In genomic region chr14:120575202-120575601, GRCm38 (mm10) we compare ENCODE assay signal across 24 mouse cellular contexts.
DNase-seq lines count a peak whose midpoint lies in the region; ATAC-seq and TF ChIP-seq lines count a peak whose summit lies in the region.
"Had no signal": no experiment of that assay in that cellular context is flagged by ENCODE, and none has a peak within 500 bp of the region (broad histone marks: within the 10 kb centered on the region; RNA-seq: fewer than 3 reads in every experiment).

No protein-coding gene starts in this region.

- peak; percentile 66; the same call in 1 of the 2 replicates for ATAC-seq in lung, embryonic 14.5 days (ENCODE audit: insufficient read depth)
- peak; percentile 62 for ATAC-seq in stomach, embryonic 16.5 days (ENCODE audit: insufficient read depth, low FRiP score)
- no peak for ATAC-seq in stomach, postnatal 0 days (ENCODE audit: low FRiP score, low TSS enrichment)
- ATAC-seq: activated CD4-positive, CD25-positive, alpha-beta regulatory T cell, adult 4 months; CD4-positive, CD25-positive, alpha-beta regulatory T cell, adult 4 months; forebrain, embryonic 13.5 days; forebrain, embryonic 15.5 days; Patski had no signal

- H3K4me1 ChIP-seq in lung, embryonic 14.5 days (ENCODE audit: insufficient read depth), result 0 out of 2 replicates have a peak, but pooled peaks cover 3% of the 10 kb centered on the region
- H3K4me1 ChIP-seq in stomach, embryonic 16.5 days (ENCODE audit: control insufficient read depth, insufficient read depth, low read length), result no peaks in the 10 kb centered on the region
- H3K4me1 ChIP-seq in stomach, postnatal 0 days (replicated peaks; ENCODE audit: control insufficient read depth, insufficient read depth), result no peaks in the 10 kb centered on the region
- H3K4me1 ChIP-seq: embryonic facial prominence, embryonic 10.5 days; embryonic facial prominence, embryonic 12.5 days; forebrain, embryonic 13.5 days; forebrain, embryonic 15.5 days had no signal

- intact Hi-C loops in heart, postnatal 36 days (cut with DNase I), result no loop called here

- no peak overlapping the region for H3K4me3 ChIP-seq in lung, embryonic 14.5 days (ENCODE audit: low read depth, low read length)
- no peak overlapping the region for H3K4me3 ChIP-seq in stomach, embryonic 16.5 days (replicated peaks; ENCODE audit: low read length)
- H3K4me3 ChIP-seq in stomach, postnatal 0 days (ENCODE audit: low read depth, low read length), result no peak overlapping the region
- H3K4me3 ChIP-seq: embryonic facial prominence, embryonic 10.5 days; embryonic facial prominence, embryonic 12.5 days; forebrain, embryonic 13.5 days; forebrain, embryonic 15.5 days had no signal

- WGBS in lung, embryonic 14.5 days, result 41% methylated on average over 6 of the region's 6 CpGs
- WGBS in stomach, embryonic 16.5 days, result 44% methylated on average over 6 of the region's 6 CpGs
- 34% methylated on average over 6 of the region's 6 CpGs for WGBS in stomach, postnatal 0 days

- no peaks in the 10 kb centered on the region for H3K27me3 ChIP-seq in lung, embryonic 14.5 days (ENCODE audit: insufficient read depth, low read length)
- H3K27me3 ChIP-seq in stomach, embryonic 16.5 days (ENCODE audit: control insufficient read depth, insufficient read depth, low read length), result no peaks in the 10 kb centered on the region
- H3K27me3 ChIP-seq in stomach, postnatal 0 days (ENCODE audit: control insufficient read depth, insufficient read depth, low read length), result no peaks in the 10 kb centered on the region
- H3K27me3 ChIP-seq: CH12.LX; embryonic facial prominence, embryonic 12.5 days; forebrain, embryonic 13.5 days; forebrain, embryonic 15.5 days had no signal

- H3K36me3 ChIP-seq in lung, embryonic 14.5 days (ENCODE audit: insufficient read depth), result no peaks in the 10 kb centered on the region
- H3K36me3 ChIP-seq in stomach, embryonic 16.5 days (ENCODE audit: control insufficient read depth, insufficient read depth, low read length), result no peaks in the 10 kb centered on the region
- no peaks in the 10 kb centered on the region for H3K36me3 ChIP-seq in stomach, postnatal 0 days (ENCODE audit: control insufficient read depth, insufficient read depth, low read length)
- H3K36me3 ChIP-seq: embryonic facial prominence, embryonic 10.5 days; embryonic facial prominence, embryonic 12.5 days; forebrain, embryonic 15.5 days; G1E had no signal

- no peak for TF ChIP-seq EP300 in stomach, postnatal 0 days (optimal IDR thresholded peaks at IDR 0.05)

- H3K9me3 ChIP-seq in lung, embryonic 14.5 days (ENCODE audit: low read depth, low read length), result no peaks in the 10 kb centered on the region
- H3K9me3 ChIP-seq in stomach, embryonic 16.5 days (replicated peaks; ENCODE audit: control insufficient read depth, low read length), result no peaks in the 10 kb centered on the region
- H3K9me3 ChIP-seq in stomach, postnatal 0 days (ENCODE audit: control insufficient read depth, low read length), result no peaks in the 10 kb centered on the region
- H3K9me3 ChIP-seq: embryonic facial prominence, embryonic 10.5 days; embryonic facial prominence, embryonic 12.5 days; forebrain, embryonic 13.5 days; forebrain, embryonic 15.5 days had no signal

- H3K9ac ChIP-seq in lung, embryonic 14.5 days, result no peak overlapping the region
- H3K9ac ChIP-seq in stomach, embryonic 16.5 days (ENCODE audit: low read length), result no peak overlapping the region
- no peak overlapping the region for H3K9ac ChIP-seq in stomach, postnatal 0 days (ENCODE audit: low read length)
- H3K9ac ChIP-seq: embryonic facial prominence, embryonic 12.5 days; forebrain, embryonic 13.5 days; forebrain, embryonic 15.5 days had no signal

- no peak overlapping the region for H3K27ac ChIP-seq in lung, embryonic 14.5 days (ENCODE audit: low read depth)
- no peak overlapping the region for H3K27ac ChIP-seq in stomach, embryonic 16.5 days (ENCODE audit: low read length)
- H3K27ac ChIP-seq in stomach, postnatal 0 days (replicated peaks), result no peak overlapping the region
- H3K27ac ChIP-seq: embryonic facial prominence, embryonic 10.5 days; embryonic facial prominence, embryonic 12.5 days; forebrain, embryonic 13.5 days; forebrain, embryonic 15.5 days had no signal

- H3K4me2 ChIP-seq in lung, embryonic 14.5 days, result no peak overlapping the region
- no peak overlapping the region for H3K4me2 ChIP-seq in stomach, embryonic 16.5 days (ENCODE audit: low read depth, low read length)
- H3K4me2 ChIP-seq in stomach, postnatal 0 days (replicated peaks; ENCODE audit: low read depth), result no peak overlapping the region
- H3K4me2 ChIP-seq: embryonic facial prominence, embryonic 12.5 days; forebrain, embryonic 13.5 days; forebrain, embryonic 15.5 days had no signal

- DNase-seq in heart, adult 11 months, result peak; percentile 31
- DNase-seq in heart, postnatal 36 days, result no peak
- peak; percentile 37 for DNase-seq in lung, embryonic 14.5 days
- no peak for DNase-seq in lung, adult 18-20 months
- DNase-seq in stomach, postnatal 0 days (ENCODE audit: low spot score), result no peak
- DNase-seq: adrenal gland, adult 8-10 months; adrenal gland, postnatal 14 days; adrenal gland, postnatal 36 days; B cell, adult 2 months; cerebellum, adult 11-12 months; cerebellum, adult 2 months; cerebellum, adult 9-10 months; cerebellum, postnatal 10 days; cerebellum, postnatal 25 days had no signal

- no peak for TF ChIP-seq CTCF in lung, embryonic 14.5 days (IDR thresholded peaks at IDR 0.05; ENCODE audit: low read depth)
- no peak for TF ChIP-seq CTCF in stomach, postnatal 0 days (IDR thresholded peaks at IDR 0.05; ENCODE audit: low read depth)

Comparison
In these comparisons a context has a peak if more than half of its experiments do, and no peak if none do; other contexts are left out.
1. DNase-seq: peak in heart, adult 11 months (single experiment) and lung, embryonic 14.5 days (single experiment); none in heart, postnatal 36 days (0 of 2), lung, adult 18-20 months (0 of 2) and stomach, postnatal 0 days (single experiment).